Mouse (Mus musculus): ENCODE data around the gene Htr5b.

GRCm38 (mm10) chr1:121546844-121547243 is 18.6 kb upstream of the Htr5b start:
- TF ChIP-seq EP300 (IDR thresholded peaks at IDR 0.05; ENCODE audit: low read depth) (no peak), CTCF (IDR thresholded peaks at IDR 0.05; ENCODE audit: low read depth) (no peak)
